Mouse (Mus musculus) cortical plate, adult 2 months (tissue): ENCODE measurements around the gene Frmpd1. TPM values are rescaled to one million over a fixed set of nuclear protein-coding genes. Genes with fewer than 3 reads are reported as not detected.

Source experiments
- H3K27ac ChIP-seq: fragments of 200-500 bp; 2 replicates; pipeline ENCODE4 v1.5.1; 2012; ENCODE audit warnings: low read length, control low read depth, inconsistent platforms; ENCODE audit not compliant: insufficient read depth
- H3K4me1 ChIP-seq: fragments of 200-500 bp; 2 replicates; pipeline ENCODE4 v1.6.1; 2011; ENCODE audit warnings: low read length; ENCODE audit not compliant: control insufficient read depth, insufficient read depth
- H3K4me3 ChIP-seq: fragments of 200-500 bp; 2 replicates; pipeline ENCODE4 v1.5.1; 2011; ENCODE audit warnings: mild to moderate bottlenecking, low read length, control low read depth; ENCODE audit not compliant: insufficient read depth
- CTCF ChIP-seq: fragments of 200-500 bp; IDR thresholded peaks from 2 replicates; pipeline ENCODE4 v1.5.1; 2011; ENCODE audit warnings: mild to moderate bottlenecking, control low read depth, low read length; ENCODE audit not compliant: insufficient read depth; ENCODE audit errors: extremely low read depth
- POLR2A ChIP-seq: fragments of 200-500 bp; IDR thresholded peaks from 2 replicates; pipeline ENCODE4 v1.6.1; 2011; ENCODE audit warnings: mild to moderate bottlenecking, low read length, control low read depth; ENCODE audit not compliant: insufficient read depth; ENCODE audit errors: extremely low read depth
- polyA plus RNA-seq: library from polyadenylated mRNA; depleted of rRNA; stranded (reverse); fragments of >200 nt; gene quantifications from 2 replicates; pipeline ENCODE4 v1.2.3, GENCODE M21; 2012

Frmpd1 gene
- polyA plus RNA-seq, 1 experiment: 6.7 TPM

GRCm38 (mm10) chr4:45259232-45259832, 74.7 kb downstream of the Frmpd1 start:
- TF ChIP-seq POLR2A: no peak
- no peak for TF ChIP-seq CTCF
- peaks cover 1% of the 10 kb centered on the region; the same call in 1 of the 2 replicates for H3K4me1 ChIP-seq
- H3K4me3 ChIP-seq: no peak overlapping the region
- H3K27ac ChIP-seq: no peak overlapping the region

- Histone ChIP-seq H3K27ac (no peak overlapping the region), H3K4me3 (no peak overlapping the region), H3K4me1 (peaks cover 1% of the 10 kb centered on the region; the same call in 1 of the 2 replicates)
- TF ChIP-seq CTCF (no peak), POLR2A (no peak)
These were observed 76.9 kb downstream of the Frmpd1 start for GRCm38 (mm10) chr4:45261551-45261950.

GRCm38 (mm10) chr4:45267883-45268282, 83.2 kb downstream of the Frmpd1 start:
- Histone ChIP-seq H3K4me3 (no peak overlapping the region), H3K27ac (no peak overlapping the region), H3K4me1 (no peaks in the 10 kb centered on the region)
- no peak for TF ChIP-seq CTCF
- TF ChIP-seq POLR2A: no peak

DNA sequence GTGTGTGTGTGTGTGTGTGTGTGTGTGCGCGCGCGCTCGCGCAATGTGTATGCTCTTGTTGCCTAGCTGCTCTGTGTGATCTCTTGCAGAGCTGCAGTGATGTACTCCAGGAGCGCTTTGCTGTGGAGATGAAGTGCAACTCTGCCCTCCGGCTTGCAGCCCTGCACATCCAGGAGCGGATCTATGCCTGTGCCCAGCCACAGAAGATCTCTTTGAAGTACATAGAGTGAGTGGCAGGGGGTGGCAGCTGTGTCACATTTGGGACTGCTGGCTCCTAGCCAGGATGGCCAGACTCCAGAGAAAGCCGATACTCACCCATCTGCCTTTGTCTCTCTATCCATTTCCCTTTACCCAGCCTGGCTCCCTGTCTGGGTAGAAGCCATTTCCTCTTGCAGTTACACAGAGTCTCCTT, 86.4 kb downstream of the Frmpd1 start:
- Histone ChIP-seq H3K27ac (no peak overlapping the region), H3K4me3 (no peak overlapping the region), H3K4me1 (no peaks in the 10 kb centered on the region)
- TF ChIP-seq POLR2A (no peak), CTCF (no peak)

DNA sequence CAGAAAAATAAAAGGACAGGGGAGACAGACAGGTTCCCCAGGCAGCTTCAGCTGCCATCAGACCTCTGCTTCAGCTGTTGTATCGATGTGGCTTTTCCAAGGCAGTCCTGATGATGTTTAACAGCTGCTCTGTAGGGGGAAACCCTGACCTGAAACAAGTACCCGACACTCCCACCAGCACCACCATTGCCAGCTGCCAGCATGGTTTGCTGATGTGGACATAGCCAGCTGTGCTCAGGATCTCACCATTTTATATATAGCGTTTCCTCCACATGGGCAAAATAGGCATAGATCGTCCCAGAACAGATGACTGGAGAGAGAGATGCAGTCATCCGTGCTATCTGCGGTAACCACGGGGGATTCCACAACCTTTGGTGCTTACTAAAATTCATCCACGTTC, 91.1 kb downstream of the Frmpd1 start:
- no peak for TF ChIP-seq CTCF
- H3K4me1 ChIP-seq: no peaks in the 10 kb centered on the region
- H3K4me3 ChIP-seq: no peak overlapping the region
- H3K27ac ChIP-seq: no peak overlapping the region

GRCm38 (mm10) chr4:45279292-45279691, 94.6 kb downstream of the Frmpd1 start:
- H3K4me1 ChIP-seq: no peaks in the 10 kb centered on the region
- no peak overlapping the region for H3K27ac ChIP-seq
- TF ChIP-seq CTCF: no peak
- no peak for TF ChIP-seq POLR2A
- H3K4me3 ChIP-seq: no peak overlapping the region

DNA sequence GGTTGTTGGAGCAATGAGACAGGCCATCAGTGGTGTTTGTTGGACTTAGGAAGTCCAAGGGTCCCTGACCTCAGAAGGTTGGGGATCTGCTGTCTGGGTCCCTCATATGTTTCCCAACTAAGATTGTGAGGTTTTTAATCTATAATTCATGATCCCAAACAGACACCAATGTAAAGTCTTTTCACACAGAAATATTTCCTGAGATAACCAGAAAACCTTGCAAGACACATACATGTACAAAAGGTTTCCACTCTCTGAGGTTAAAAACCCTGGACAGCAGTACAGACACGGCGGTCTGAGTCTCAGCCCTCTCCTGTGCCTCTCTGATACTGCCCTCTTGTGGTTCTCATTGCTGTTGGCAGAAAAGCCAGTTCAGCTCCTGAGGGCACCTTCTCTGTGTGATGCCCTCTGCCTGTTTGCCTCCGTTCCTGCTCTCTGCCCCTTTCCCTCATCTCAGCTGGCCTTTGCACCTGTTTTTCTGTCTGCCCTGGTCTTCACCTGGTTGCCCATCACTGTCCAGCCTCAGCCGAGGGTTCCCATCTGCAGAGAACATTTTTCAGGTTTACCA, 95.4 kb downstream of the Frmpd1 start:
- Histone ChIP-seq H3K27ac (no peak overlapping the region), H3K4me1 (no peaks in the 10 kb centered on the region), H3K4me3 (no peak overlapping the region)
- TF ChIP-seq CTCF (peak; percentile 90), POLR2A (no peak)

DNA sequence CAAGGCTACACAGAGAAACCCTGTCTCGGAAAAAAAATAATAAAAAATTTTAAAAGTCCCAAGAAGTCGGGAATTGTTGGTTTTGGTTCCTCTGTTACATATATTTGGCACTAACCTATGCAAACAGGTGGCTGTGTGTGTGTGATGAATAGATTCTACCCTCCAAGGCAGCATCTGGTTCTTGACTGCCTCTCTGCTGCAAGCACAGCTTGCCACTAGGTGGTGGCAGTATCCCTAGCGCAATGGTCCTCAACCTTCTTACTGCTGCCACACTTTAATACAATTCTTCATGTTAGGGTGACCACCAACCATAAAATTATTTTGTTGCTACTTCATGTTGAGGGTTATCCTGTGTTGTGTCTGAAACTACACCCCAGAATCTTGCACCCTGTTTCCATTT, 101.6 kb downstream of the Frmpd1 start:
- Histone ChIP-seq H3K4me3 (no peak overlapping the region), H3K4me1 (no peaks in the 10 kb centered on the region), H3K27ac (no peak overlapping the region)
- no peak for TF ChIP-seq POLR2A
- TF ChIP-seq CTCF: peak; percentile 54

- Histone ChIP-seq H3K4me3 (no peak overlapping the region), H3K27ac (no peak overlapping the region), H3K4me1 (no peaks in the 10 kb centered on the region)
- TF ChIP-seq CTCF (no peak), POLR2A (no peak)
These were observed 103.2 kb downstream of the Frmpd1 start for GRCm38 (mm10) chr4:45287906-45288305.
